Mouse (Mus musculus) C2C12 (cell line): Measurements from ENCODE around the gene Cyb5r1.

Experiments used
- CEBPB ChIP-seq: IDR thresholded peaks from one replicate; pipeline ENCODE4 v1.6.1; 2011; ENCODE audit warnings: low read depth, mild to moderate bottlenecking, control low read depth, moderate library complexity
- CTCF ChIP-seq: IDR thresholded peaks from one replicate; pipeline ENCODE4 v1.5.1; 2011; ENCODE audit not compliant: control insufficient read depth, insufficient read depth, insufficient read length
- MAX ChIP-seq: IDR thresholded peaks from one replicate; pipeline ENCODE4 v1.6.1; 2011; ENCODE audit warnings: mild to moderate bottlenecking, control low read depth
- MYOD1 ChIP-seq: IDR thresholded peaks from one replicate; pipeline ENCODE4 v1.6.1; 2011; ENCODE audit warnings: low read depth; ENCODE audit not compliant: control insufficient read depth, insufficient read length
- USF1 ChIP-seq: IDR thresholded peaks from one replicate; pipeline ENCODE4 v1.6.1; 2011; ENCODE audit warnings: low read depth, mild to moderate bottlenecking, control low read depth, moderate library complexity

GRCm38 (mm10) chr1:134405509-134406413, at the start of gene Cyb5r1:
- no peak for TF ChIP-seq CEBPB
- TF ChIP-seq CTCF: no peak
- no peak for TF ChIP-seq MYOD1
- TF ChIP-seq USF1: no peak
- no peak for TF ChIP-seq MAX
